Mouse (Mus musculus) cerebellum, adult 9-10 months (tissue): ENCODE data around the gene Cytl1.

Experiments used
- DNase-seq: peaks from one replicate; pipeline ENCODE4 v3.0.0; 2022

The Cytl1 gene

GRCm38 (mm10) chr5:37770870-37771269 is 35.6 kb downstream of the Cytl1 start:
- no peak for DNase-seq

- DNase-seq: no peak
Observed at GRCm38 (mm10) chr5:37774011-37774410, 38.7 kb downstream of the Cytl1 start.

GRCm38 (mm10) chr5:37775681-37776080 is 40.4 kb downstream of the Cytl1 start:
- DNase-seq: no peak

- no peak for DNase-seq
Observed at GRCm38 (mm10) chr5:37783306-37783705, 48.0 kb downstream of the Cytl1 start.

GRCm38 (mm10) chr5:37784847-37785391 is 49.6 kb downstream of the Cytl1 start:
- no peak for DNase-seq
